Comparison of ENCODE assay signal across 31 mouse cellular contexts in genomic region chr6:17317944-17318343, GRCm38 (mm10). TPM values are rescaled to one million over a fixed set of nuclear protein-coding genes. Genes with fewer than 3 reads are reported as not detected.
DNase-seq lines count a peak whose midpoint lies in the region; ATAC-seq and TF ChIP-seq lines count a peak whose summit lies in the region.
"Had no signal": no experiment of that assay in that cellular context is flagged by ENCODE, and none has a peak within 500 bp of the region (broad histone marks: within the 10 kb centered on the region; RNA-seq: fewer than 3 reads in every experiment).

No protein-coding gene starts in this region.

- no peak for DNase-seq in gastrocnemius, adult 2 months
- DNase-seq in gastrocnemius, postnatal 14 days: no peak
- no peak for DNase-seq in heart, embryonic 10.5 days (ENCODE audit: low spot score)
- DNase-seq in embryo, embryonic 10.5 days (ENCODE audit: low spot score): no peak
- DNase-seq: adrenal gland, adult 8-10 months; cerebellum, adult 11 months; cerebellum, adult 9-10 months; gastrocnemius, postnatal 10 days; heart, postnatal 36 days; kidney, adult 2 months; kidney, postnatal 4 days; lung, postnatal 4 days; right cerebral cortex, postnatal 4 days; thymus, postnatal 4 days had no signal

- intact Hi-C loops in gastrocnemius, adult 2 months (cut with DNase I): no loop called here
- intact Hi-C loops in gastrocnemius, postnatal 14 days (cut with DNase I; ENCODE audit: low total_unique reads): no loop called here

- no peak for ATAC-seq in heart, embryonic 16.5 days (replicated peaks; ENCODE audit: extremely low read depth, insufficient read depth, low FRiP score)
- ATAC-seq in stomach, embryonic 16.5 days (ENCODE audit: insufficient read depth, low FRiP score): no peak
- ATAC-seq in frontal cortex, adult (ENCODE audit: low TSS enrichment): no peak
- ATAC-seq: hindbrain, postnatal 0 days; intestine, embryonic 15.5 days had no signal

- H3K4me1 ChIP-seq in heart, embryonic 16.5 days (ENCODE audit: control insufficient read depth, insufficient read depth, low read length): peaks cover 20% of the 10 kb centered on the region
- H3K4me1 ChIP-seq in heart, embryonic 10.5 days: peaks cover 19% of the 10 kb centered on the region
- H3K4me1 ChIP-seq in brown adipose tissue, adult 24 weeks (ENCODE audit: control insufficient read depth, insufficient read depth, insufficient read length, low read length): peaks cover 35% of the 10 kb centered on the region
- peaks cover 19% of the 10 kb centered on the region for H3K4me1 ChIP-seq in stomach, embryonic 16.5 days (ENCODE audit: control insufficient read depth, insufficient read depth, low read length)
- H3K4me1 ChIP-seq: hindbrain, embryonic 12.5 days; megakaryocyte, embryonic 14.5 days; neural tube, embryonic 13.5 days had no signal

- H3K27ac ChIP-seq in gastrocnemius, adult 2 months: peak overlapping the region; percentile 95
- peak overlapping the region; percentile 73 for H3K27ac ChIP-seq in heart, embryonic 16.5 days (ENCODE audit: low read length)
- no peak overlapping the region for H3K27ac ChIP-seq in heart, embryonic 10.5 days
- H3K27ac ChIP-seq in brown adipose tissue, adult 24 weeks (replicated peaks; ENCODE audit: low read depth, low read length): peak overlapping the region; percentile 95
- peak overlapping the region; percentile 87 for H3K27ac ChIP-seq in stomach, embryonic 16.5 days (ENCODE audit: low read length)
- H3K27ac ChIP-seq: hindbrain, embryonic 12.5 days; hindbrain, postnatal 0 days; intestine, embryonic 15.5 days; kidney, postnatal 0 days; midbrain, embryonic 12.5 days; neural tube, embryonic 13.5 days had no signal

- H3K9me3 ChIP-seq in heart, embryonic 16.5 days (replicated peaks; ENCODE audit: control insufficient read depth, low read length): no peaks in the 10 kb centered on the region
- H3K9me3 ChIP-seq in heart, embryonic 10.5 days: no peaks in the 10 kb centered on the region
- no peaks in the 10 kb centered on the region for H3K9me3 ChIP-seq in stomach, embryonic 16.5 days (replicated peaks; ENCODE audit: control insufficient read depth, low read length)
- H3K9me3 ChIP-seq: hindbrain, embryonic 12.5 days; intestine, embryonic 15.5 days; limb, embryonic 13.5 days; lung, embryonic 15.5 days; megakaryocyte, embryonic 14.5 days; midbrain, embryonic 12.5 days; neural tube, embryonic 13.5 days had no signal

- WGBS in heart, embryonic 16.5 days: 32% methylated on average over 1 of the region's 1 CpGs
- 40% methylated on average over 1 of the region's 1 CpGs for WGBS in heart, embryonic 10.5 days
- 30% methylated on average over 1 of the region's 1 CpGs for WGBS in stomach, embryonic 16.5 days

- no peak overlapping the region for H3K4me2 ChIP-seq in heart, embryonic 16.5 days (ENCODE audit: low read depth, low read length)
- no peak overlapping the region for H3K4me2 ChIP-seq in stomach, embryonic 16.5 days (ENCODE audit: low read depth, low read length)
- H3K4me2 ChIP-seq: hindbrain, embryonic 12.5 days; intestine, embryonic 15.5 days; limb, embryonic 13.5 days; liver, embryonic 11.5 days; lung, embryonic 15.5 days; midbrain, embryonic 12.5 days; neural tube, embryonic 13.5 days had no signal

- no peak overlapping the region for H3K9ac ChIP-seq in heart, embryonic 16.5 days (ENCODE audit: low read length)
- no peak overlapping the region for H3K9ac ChIP-seq in stomach, embryonic 16.5 days (ENCODE audit: low read length)
- H3K9ac ChIP-seq: hindbrain, embryonic 12.5 days; intestine, embryonic 15.5 days; limb, embryonic 13.5 days; lung, embryonic 15.5 days; midbrain, embryonic 12.5 days; neural tube, embryonic 13.5 days had no signal

- no peak overlapping the region for H3K4me3 ChIP-seq in gastrocnemius, adult 2 months
- no peak overlapping the region for H3K4me3 ChIP-seq in heart, embryonic 16.5 days (ENCODE audit: low read length)
- H3K4me3 ChIP-seq in heart, embryonic 10.5 days: no peak overlapping the region
- H3K4me3 ChIP-seq in brown adipose tissue, adult 24 weeks (ENCODE audit: insufficient read depth, low read depth, low read length): no peak overlapping the region
- H3K4me3 ChIP-seq in stomach, embryonic 16.5 days (replicated peaks; ENCODE audit: low read length): no peak overlapping the region
- H3K4me3 ChIP-seq: hindbrain, embryonic 12.5 days; intestine, embryonic 15.5 days; limb, embryonic 13.5 days; lung, embryonic 15.5 days; megakaryocyte, embryonic 14.5 days; midbrain, embryonic 12.5 days; myocyte; neural tube, embryonic 13.5 days had no signal

- TF ChIP-seq CTCF in gastrocnemius, adult 2 months (IDR thresholded peaks at IDR 0.05): no peak

- no peaks in the 10 kb centered on the region for H3K27me3 ChIP-seq in heart, embryonic 16.5 days (ENCODE audit: control insufficient read depth, insufficient read depth, low read length)
- no peaks in the 10 kb centered on the region for H3K27me3 ChIP-seq in heart, embryonic 10.5 days (ENCODE audit: insufficient read depth, poor library complexity, severe bottlenecking)
- H3K27me3 ChIP-seq in stomach, embryonic 16.5 days (ENCODE audit: control insufficient read depth, insufficient read depth, low read length): no peaks in the 10 kb centered on the region
- H3K27me3 ChIP-seq: CH12.LX; hindbrain, embryonic 12.5 days; intestine, embryonic 15.5 days; limb, embryonic 13.5 days; lung, embryonic 15.5 days; midbrain, embryonic 12.5 days; neural tube, embryonic 13.5 days had no signal

- H3K36me3 ChIP-seq in heart, embryonic 16.5 days (ENCODE audit: control insufficient read depth, insufficient read depth): no peaks in the 10 kb centered on the region
- no peaks in the 10 kb centered on the region for H3K36me3 ChIP-seq in heart, embryonic 10.5 days
- no peaks in the 10 kb centered on the region; the same call in 1 of the 2 replicates for H3K36me3 ChIP-seq in stomach, embryonic 16.5 days (ENCODE audit: control insufficient read depth, insufficient read depth, low read length)
- H3K36me3 ChIP-seq: hindbrain, embryonic 12.5 days; intestine, embryonic 15.5 days; limb, embryonic 13.5 days; lung, embryonic 15.5 days; midbrain, embryonic 12.5 days; neural tube, embryonic 13.5 days had no signal

RNA-seq across cellular contexts. Expression of gene Cav1, which starts 11.8 kb away (rescaled TPM):
- total RNA-seq in gastrocnemius, adult 2 months (2021): 100 to 1,000 TPM in 1 of 2 experiments, 10 to 100 TPM in 1; 82.9 to 125 TPM
- total RNA-seq in gastrocnemius, postnatal 14 days (2021): 100 to 1,000 TPM; 282 to 302 TPM
- 371 and 412 TPM in 2 replicates for polyA plus RNA-seq in heart, embryonic 16.5 days (2015; fragmentation: Nextera tagmentation; extraction: Ambion mirVana)
- polyA plus RNA-seq in heart, embryonic 10.5 days (2016; fragmentation: Nextera tagmentation; extraction: Ambion mirVana): 28.2 and 36.1 TPM in 2 replicates
- 735 and 867 TPM in 2 replicates for polyA plus RNA-seq in brown adipose tissue, adult 24 weeks (2012; ENCODE audit: insufficient read depth, insufficient read length, missing spikeins)
- 433 and 475 TPM in 2 replicates for polyA plus RNA-seq in stomach, embryonic 16.5 days (2015; fragmentation: Nextera tagmentation; extraction: Ambion mirVana)
- total RNA-seq: CH12.LX; granulocyte monocyte progenitor cell, adult 5-6 weeks had no signal

RNA-seq across cellular contexts. Expression of gene Cav2, which starts 37.0 kb away (rescaled TPM):
- 10 to 100 TPM; 13.8 to 24.2 TPM for total RNA-seq in gastrocnemius, adult 2 months (2021)
- total RNA-seq in gastrocnemius, postnatal 14 days (2021): 10 to 100 TPM; 30.1 to 32.7 TPM
- polyA plus RNA-seq in heart, embryonic 16.5 days (2015; fragmentation: Nextera tagmentation; extraction: Ambion mirVana): 44.5 and 47.5 TPM in 2 replicates
- 7.4 and 10.0 TPM in 2 replicates for polyA plus RNA-seq in heart, embryonic 10.5 days (2016; fragmentation: Nextera tagmentation; extraction: Ambion mirVana)
- polyA plus RNA-seq in brown adipose tissue, adult 24 weeks (2012; ENCODE audit: insufficient read depth, insufficient read length, missing spikeins): 223 and 244 TPM in 2 replicates
- polyA plus RNA-seq in stomach, embryonic 16.5 days (2015; fragmentation: Nextera tagmentation; extraction: Ambion mirVana): 70.4 and 71.9 TPM in 2 replicates

Comparison
In these comparisons a context has a peak if more than half of its experiments do, and no peak if none do; other contexts are left out.
1. RNA of gene Cav1, which starts 11.8 kb away (polyA plus RNA-seq): 735 to 867 TPM in brown adipose tissue, adult 24 weeks, 433 to 475 TPM in stomach, embryonic 16.5 days and 371 to 412 TPM in heart, embryonic 16.5 days; 28.2 to 36.1 TPM in heart, embryonic 10.5 days; every median in the first group is over 10 times any median in the second.